Mouse (Mus musculus): ENCODE results near the gene Duoxa2. TPM values are rescaled to one million over a fixed set of nuclear protein-coding genes. Genes with fewer than 3 reads are reported as not detected.

The Duoxa2 gene
- polyA plus RNA-seq, 1 experiment = not detected

- 7% methylated on average over 23 of the region's 23 CpGs for WGBS
- peaks cover 17% of the 10 kb centered on the region for H3K4me1 ChIP-seq (ENCODE audit: control insufficient read depth, insufficient read depth, low read length)
- H3K27me3 ChIP-seq (ENCODE audit: control insufficient read depth, insufficient read depth, low read length) = no peaks in the 10 kb centered on the region; the same call in 1 of the 2 replicates
- peak overlapping the region; percentile 19 for H3K4me3 ChIP-seq (replicated peaks; ENCODE audit: insufficient read depth, low read depth, low read length)
- no peak for DNase-seq
- H3K27ac ChIP-seq (ENCODE audit: insufficient read depth, low read length) = no peak overlapping the region
- TF ChIP-seq CTCF (IDR thresholded peaks at IDR 0.05; ENCODE audit: borderline replicate concordance, insufficient read depth, low read depth, low read length) (no peak), POLR2A (IDR thresholded peaks at IDR 0.05; ENCODE audit: borderline replicate concordance, insufficient read depth, low read length) (no peak)
Measured at GRCm38 (mm10) chr2:122301921-122302573, 3.3 kb downstream of the Duoxa2 start.

- Histone ChIP-seq H3K4me1 (ENCODE audit: control insufficient read depth, insufficient read depth, low read length) (peaks cover 17% of the 10 kb centered on the region), H3K27me3 (ENCODE audit: control insufficient read depth, insufficient read depth, low read length) (no peaks in the 10 kb centered on the region; the same call in 1 of the 2 replicates), H3K4me3 (replicated peaks; ENCODE audit: insufficient read depth, low read depth, low read length) (no peak overlapping the region), H3K27ac (ENCODE audit: insufficient read depth, low read length) (no peak overlapping the region)
- WGBS = 20% methylated on average over 9 of the region's 9 CpGs
- TF ChIP-seq CTCF (IDR thresholded peaks at IDR 0.05; ENCODE audit: borderline replicate concordance, insufficient read depth, low read depth, low read length) (peak; percentile 77), POLR2A (IDR thresholded peaks at IDR 0.05; ENCODE audit: borderline replicate concordance, insufficient read depth, low read length) (no peak)
- peak; percentile 62 to 63 for DNase-seq
Measured at GRCm38 (mm10) chr2:122302574-122303241, 4.0 kb downstream of the Duoxa2 start.

GRCm38 (mm10) chr2:122304544-122304943 is 5.8 kb downstream of the Duoxa2 start:
- WGBS = 66% methylated on average over 6 of the region's 6 CpGs
- no peak for TF ChIP-seq CTCF (IDR thresholded peaks at IDR 0.05; ENCODE audit: borderline replicate concordance, insufficient read depth, low read depth, low read length)
- no peak for TF ChIP-seq POLR2A (IDR thresholded peaks at IDR 0.05; ENCODE audit: borderline replicate concordance, insufficient read depth, low read length)
- DNase-seq = no peak
- Histone ChIP-seq H3K27ac (ENCODE audit: insufficient read depth, low read length) (no peak overlapping the region), H3K4me1 (ENCODE audit: control insufficient read depth, insufficient read depth, low read length) (peaks cover 7% of the 10 kb centered on the region; the same call in 1 of the 2 replicates), H3K27me3 (ENCODE audit: control insufficient read depth, insufficient read depth, low read length) (no peaks in the 10 kb centered on the region; the same call in 1 of the 2 replicates), H3K4me3 (replicated peaks; ENCODE audit: insufficient read depth, low read depth, low read length) (no peak overlapping the region)

GRCm38 (mm10) chr2:122305097-122305892 is 6.6 kb downstream of the Duoxa2 start:
- TF ChIP-seq POLR2A (IDR thresholded peaks at IDR 0.05; ENCODE audit: borderline replicate concordance, insufficient read depth, low read length) (no peak), CTCF (IDR thresholded peaks at IDR 0.05; ENCODE audit: borderline replicate concordance, insufficient read depth, low read depth, low read length) (no peak)
- DNase-seq = no peak
- Histone ChIP-seq H3K27ac (ENCODE audit: insufficient read depth, low read length) (no peak overlapping the region), H3K27me3 (ENCODE audit: control insufficient read depth, insufficient read depth, low read length) (no peaks in the 10 kb centered on the region), H3K4me1 (ENCODE audit: control insufficient read depth, insufficient read depth, low read length) (peaks cover 7% of the 10 kb centered on the region; the same call in 1 of the 2 replicates), H3K4me3 (replicated peaks; ENCODE audit: insufficient read depth, low read depth, low read length) (no peak overlapping the region)
- 92% methylated on average over 16 of the region's 16 CpGs for WGBS

- Histone ChIP-seq H3K4me3 (replicated peaks; ENCODE audit: insufficient read depth, low read depth, low read length) (no peak overlapping the region), H3K4me1 (ENCODE audit: control insufficient read depth, insufficient read depth, low read length) (peaks cover 4% of the 10 kb centered on the region; the same call in 1 of the 2 replicates), H3K27ac (ENCODE audit: insufficient read depth, low read length) (no peak overlapping the region), H3K27me3 (ENCODE audit: control insufficient read depth, insufficient read depth, low read length) (no peaks in the 10 kb centered on the region)
- WGBS = 8% methylated on average over 4 of the region's 4 CpGs
- TF ChIP-seq POLR2A (IDR thresholded peaks at IDR 0.05; ENCODE audit: borderline replicate concordance, insufficient read depth, low read length) (no peak), CTCF (IDR thresholded peaks at IDR 0.05; ENCODE audit: borderline replicate concordance, insufficient read depth, low read depth, low read length) (no peak)
- DNase-seq = no peak
Measured at GRCm38 (mm10) chr2:122306184-122306583, 7.5 kb downstream of the Duoxa2 start.

GRCm38 (mm10) chr2:122309647-122310046 is 10.9 kb downstream of the Duoxa2 start:
- Histone ChIP-seq H3K27me3 (ENCODE audit: control insufficient read depth, insufficient read depth, low read length) (no peaks in the 10 kb centered on the region), H3K4me1 (ENCODE audit: control insufficient read depth, insufficient read depth, low read length) (no peaks in the 10 kb centered on the region), H3K27ac (ENCODE audit: insufficient read depth, low read length) (no peak overlapping the region), H3K4me3 (replicated peaks; ENCODE audit: insufficient read depth, low read depth, low read length) (no peak overlapping the region)
- TF ChIP-seq POLR2A (IDR thresholded peaks at IDR 0.05; ENCODE audit: borderline replicate concordance, insufficient read depth, low read length) (no peak), CTCF (IDR thresholded peaks at IDR 0.05; ENCODE audit: borderline replicate concordance, insufficient read depth, low read depth, low read length) (peak; percentile 10; the same call in 1 of the 2 replicates)
- WGBS = 40% methylated on average over 3 of the region's 3 CpGs
- DNase-seq = no peak

- no peak for TF ChIP-seq CTCF (IDR thresholded peaks at IDR 0.05; ENCODE audit: borderline replicate concordance, insufficient read depth, low read depth, low read length)
- no peak for TF ChIP-seq POLR2A (IDR thresholded peaks at IDR 0.05; ENCODE audit: borderline replicate concordance, insufficient read depth, low read length)
- no peaks in the 10 kb centered on the region for H3K27me3 ChIP-seq (ENCODE audit: control insufficient read depth, insufficient read depth, low read length)
Measured at GRCm38 (mm10) chr2:122311561-122311960, 12.9 kb downstream of the Duoxa2 start.

More at GRCm38 (mm10) chr2:122311561-122311960, 12.9 kb downstream of the Duoxa2 start:
- Histone ChIP-seq H3K27ac (ENCODE audit: insufficient read depth, low read length) (no peak overlapping the region), H3K4me1 (ENCODE audit: control insufficient read depth, insufficient read depth, low read length) (no peaks in the 10 kb centered on the region), H3K4me3 (replicated peaks; ENCODE audit: insufficient read depth, low read depth, low read length) (no peak overlapping the region)
- DNase-seq = no peak
- WGBS = 75% methylated on average over 2 of the region's 2 CpGs
